Mouse (Mus musculus) ES-Bruce4 (cell line): ENCODE data around the gene Neurog3.

Experiments
- CTCF ChIP-seq: IDR thresholded peaks from one replicate; pipeline ENCODE4 v1.8.1; 2011; ENCODE audit warnings: low read depth, low read length
- EP300 ChIP-seq: IDR thresholded peaks from 2 replicates; pipeline ENCODE4 v1.6.1; 2011; ENCODE audit warnings: low read depth, low read length; ENCODE audit not compliant: insufficient read depth
- POLR2A ChIP-seq: IDR thresholded peaks from one replicate; pipeline ENCODE4 v1.8.1; 2011; ENCODE audit warnings: low read length; ENCODE audit not compliant: insufficient read depth

- TF ChIP-seq CTCF = no peak
- TF ChIP-seq EP300 = no peak
- TF ChIP-seq POLR2A = no peak
Observed at GRCm38 (mm10) chr10:62089071-62089470, 43.8 kb upstream of the Neurog3 start.
